Mouse (Mus musculus) hematopoietic stem cell, adult 5-6 weeks (primary cell): Measurements from ENCODE around the gene Hoxa3. TPM values are rescaled to one million over a fixed set of nuclear protein-coding genes. Genes with fewer than 3 reads are reported as not detected.

Experiments used
- ATAC-seq, 2 experiments: fragments of 125-278 bp in 1 of 2; replicated peaks in 1 of 2; 2 replicates each; pipeline ENCODE4 v1.8.0; 2016 to 2017; ENCODE audit warnings: inconsistent platforms in 2 of 2, mild to moderate bottlenecking in 2 of 2, moderate number of reproducible peaks in 2 of 2, low read depth in 1 of 2, moderate TSS enrichment in 1 of 2; ENCODE audit not compliant: low FRiP score in 2 of 2, poor library complexity in 2 of 2, severe bottlenecking in 2 of 2, insufficient read depth in 1 of 2, low TSS enrichment in 1 of 2
- total RNA-seq: library from RNA; stranded (forward); fragments of 172-1452, 232-1000 nt; gene quantifications from 2 replicates; pipeline ENCODE4 v1.2.3, GENCODE M21; 2017

The Hoxa3 gene
- total RNA-seq, 1 experiment from 2014 or later, result 3.7 TPM

- ATAC-seq, result no peak
Observed at GRCm38 (mm10) chr6:52248638-52249414, 35.7 kb upstream of the Hoxa3 start.

GRCm38 (mm10) chr6:52247766-52248637 lies 34.9 kb upstream of the Hoxa3 start:
- ATAC-seq, result no peak

DNA sequence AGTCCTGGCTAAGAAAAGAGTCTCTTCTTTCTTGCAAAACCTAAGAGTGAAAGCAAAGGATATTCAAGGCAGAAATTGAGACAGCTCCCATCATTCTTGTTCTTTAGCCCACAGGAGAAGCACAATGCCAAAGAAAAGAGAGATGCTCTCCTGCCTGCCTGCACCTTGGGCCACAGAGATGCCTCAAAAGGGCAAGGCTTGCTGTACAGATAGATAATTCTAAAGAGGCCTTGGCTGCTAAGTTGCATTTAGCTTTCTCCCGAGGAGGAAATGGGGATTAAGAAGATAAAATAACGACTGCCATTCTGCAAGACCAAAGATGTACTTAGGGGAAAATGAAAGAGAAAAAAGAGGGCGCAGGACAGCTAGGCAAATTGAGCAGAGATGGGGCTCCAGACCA lies 33.8 kb upstream of the Hoxa3 start:
- ATAC-seq, result no peak

DNA sequence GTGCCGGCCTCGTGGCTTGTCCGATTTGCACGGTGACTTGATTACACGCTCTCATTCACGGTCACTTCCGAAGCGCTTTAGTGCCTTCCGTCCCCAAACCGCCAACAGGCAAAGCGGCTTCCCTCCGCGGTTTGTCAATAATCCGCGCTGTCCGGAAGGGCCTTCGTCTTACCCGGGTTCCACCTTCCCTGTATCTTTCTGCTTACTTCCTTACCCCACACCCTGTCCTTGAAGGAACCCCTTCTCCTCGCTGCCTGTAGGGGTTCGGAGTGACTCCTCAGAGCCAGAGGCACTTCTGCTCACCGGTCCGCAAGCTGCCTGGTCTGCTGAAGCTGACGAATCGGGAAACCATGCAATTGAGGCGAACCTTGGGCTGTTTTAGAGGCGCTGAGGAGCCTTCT lies 33.3 kb upstream of the Hoxa3 start:
- peak; percentile 62; a peak in 3 of 4 replicates for ATAC-seq

DNA sequence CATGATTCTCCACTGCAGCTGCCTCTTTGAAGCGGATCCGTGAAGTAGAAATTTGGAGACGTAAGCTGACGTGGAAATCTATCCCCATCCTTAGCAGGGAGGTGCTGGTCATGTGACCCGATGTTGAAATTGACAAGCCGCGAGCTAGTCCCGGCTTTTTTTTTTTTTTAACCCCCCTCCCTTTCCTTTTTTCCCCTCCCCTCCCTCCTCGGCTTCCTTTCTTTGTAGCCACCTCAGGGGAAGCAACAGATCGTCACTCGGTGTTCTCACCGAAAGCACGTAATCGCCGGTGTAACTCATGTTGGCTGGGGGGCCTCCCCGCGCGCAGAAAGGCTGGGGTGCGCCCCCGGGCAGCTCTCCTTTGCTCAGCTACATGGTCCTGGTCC lies 32.6 kb upstream of the Hoxa3 start, which contains the start of gene Hoxa11:
Gene Hoxa11 (minus strand): TSS at position 54 of the 386 bp plus-strand sequence.
- no peak for ATAC-seq

DNA sequence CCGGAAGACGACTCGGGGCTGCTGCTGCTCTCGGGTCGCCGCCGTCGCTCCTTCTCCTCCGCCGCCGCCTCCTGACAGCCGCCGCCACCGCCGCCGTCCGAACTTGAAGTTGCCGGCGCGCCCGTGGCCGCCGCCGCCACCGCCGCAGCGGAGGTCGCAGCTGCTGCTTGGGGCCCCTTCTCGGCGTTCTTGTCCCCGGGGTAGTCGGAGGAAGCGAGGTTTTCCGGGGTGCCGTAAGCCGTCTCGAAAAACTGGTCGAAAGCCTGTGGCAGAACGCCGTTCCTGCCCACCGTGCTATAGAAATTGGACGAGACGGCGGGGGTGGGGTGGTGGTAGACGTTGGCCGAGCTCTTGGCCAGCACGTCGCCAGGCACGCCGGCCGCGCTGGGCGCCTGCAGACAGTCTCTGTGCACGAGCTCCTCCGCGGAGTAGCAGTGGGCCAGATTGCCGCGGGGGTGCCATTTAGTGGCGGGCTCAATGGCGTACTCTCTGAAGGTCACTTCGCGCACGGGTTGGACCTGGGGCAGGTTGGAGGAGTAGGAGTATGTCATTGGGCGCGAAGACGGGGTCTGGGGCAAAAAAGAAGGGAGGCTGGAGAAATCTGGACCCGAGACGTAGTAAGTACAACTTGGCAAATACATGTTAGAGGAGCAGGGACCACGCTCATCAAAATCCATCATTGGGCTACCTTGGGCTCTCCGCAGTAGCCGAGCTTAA lies 32.1 kb upstream of the Hoxa3 start:
- no peak for ATAC-seq

GRCm38 (mm10) chr6:52244471-52245039 lies 31.4 kb upstream of the Hoxa3 start:
- ATAC-seq, result no peak

- no peak for ATAC-seq
Observed at GRCm38 (mm10) chr6:52243681-52244121, 30.6 kb upstream of the Hoxa3 start.

DNA sequence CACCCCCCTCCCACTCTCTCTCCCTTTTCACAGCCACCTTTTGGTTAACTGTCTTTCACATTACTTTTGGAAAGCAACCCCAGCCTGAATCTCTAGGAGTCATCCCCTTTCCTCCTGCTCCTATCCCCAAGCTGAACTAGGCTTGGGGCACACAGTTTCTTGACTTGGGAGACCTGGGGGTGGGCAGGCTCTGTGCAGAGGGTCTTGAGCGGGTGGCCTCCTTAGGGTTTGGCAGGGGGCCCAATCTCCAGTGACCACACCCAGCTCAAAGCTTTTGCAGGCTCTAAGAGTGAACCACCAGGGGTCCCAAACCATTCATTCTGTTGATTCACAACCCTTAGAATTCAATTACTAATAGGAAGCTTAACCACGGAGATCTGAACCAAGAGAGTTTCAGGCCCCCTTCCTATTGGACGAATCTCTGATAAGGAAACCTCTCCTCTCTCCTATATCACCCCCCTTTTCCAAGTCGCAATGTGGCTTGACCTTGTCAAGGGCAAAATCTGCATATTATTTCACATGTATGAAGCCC lies 29.7 kb upstream of the Hoxa3 start:
- ATAC-seq, result no peak

- ATAC-seq, result no peak
Observed at GRCm38 (mm10) chr6:52241001-52241621, 28.0 kb upstream of the Hoxa3 start.

DNA sequence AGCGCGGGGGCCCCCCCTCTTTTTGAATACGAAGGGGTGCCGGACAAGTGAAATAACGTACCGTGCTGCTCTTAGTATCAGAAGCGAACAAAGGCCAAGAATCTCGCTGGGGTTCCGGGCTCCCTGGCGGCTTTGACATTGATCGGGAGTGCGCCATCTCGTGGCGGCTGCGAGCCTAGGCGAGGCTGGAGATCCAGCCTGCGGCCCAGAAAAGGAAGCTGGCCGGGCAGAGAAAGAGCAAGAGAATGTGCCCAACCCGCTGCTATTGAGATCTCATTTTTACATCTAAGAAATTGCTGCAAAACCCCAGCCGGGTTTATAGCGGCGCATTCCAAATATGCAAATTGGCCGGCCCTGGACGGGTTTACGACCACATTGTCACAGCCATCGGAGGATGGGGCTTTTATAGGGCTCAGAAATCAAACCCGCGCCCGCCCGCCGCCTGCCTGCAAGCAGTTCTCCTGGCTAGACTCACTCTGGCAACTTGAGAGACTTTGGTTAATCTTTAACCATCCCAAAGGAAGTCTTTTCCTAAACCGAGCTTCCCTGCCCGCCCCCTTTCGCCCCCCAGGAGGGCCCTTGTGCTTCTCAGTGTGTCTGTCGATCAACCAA lies 27.4 kb upstream of the Hoxa3 start, which contains the start of gene Hoxa10:
Gene Hoxa10 (minus strand): TSS at position 466 of the 612 bp plus-strand sequence.
- ATAC-seq, result peak; percentile 84 to 93

DNA sequence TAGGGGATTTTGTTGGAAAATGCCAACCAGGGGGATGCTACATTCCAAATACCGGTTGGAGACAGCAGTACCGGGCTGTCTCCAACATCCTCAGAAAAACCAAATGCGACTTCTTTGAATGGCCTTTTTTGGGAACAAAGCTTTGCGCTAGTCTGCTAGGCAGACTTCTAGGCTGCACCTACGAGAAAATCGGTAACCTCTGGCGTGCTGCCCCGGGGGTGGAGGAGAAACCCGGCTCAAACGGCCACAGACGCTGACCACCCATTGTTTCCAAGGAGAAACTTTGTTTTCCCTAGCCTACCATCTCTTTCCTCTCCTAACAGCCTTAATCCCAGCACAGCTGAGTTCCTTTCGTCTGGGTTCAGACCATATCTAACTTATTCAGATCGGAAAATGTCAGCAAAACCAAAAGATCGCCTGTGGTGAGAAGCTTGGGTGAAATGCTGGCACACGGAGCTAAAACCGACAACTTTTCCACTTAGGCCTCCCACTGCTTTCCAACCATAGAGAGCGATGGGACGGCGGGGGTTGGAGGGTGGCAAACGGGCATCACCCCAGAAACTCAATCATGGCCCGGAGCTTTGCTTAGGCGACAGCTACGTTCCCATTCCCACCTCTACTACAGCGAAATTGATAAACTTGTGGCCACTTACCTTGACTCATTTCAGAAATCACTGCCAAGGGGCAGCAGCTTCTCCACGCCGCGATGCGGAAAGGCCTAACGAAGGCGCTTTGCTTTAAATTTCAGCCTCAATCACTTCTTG lies 26.7 kb upstream of the Hoxa3 start:
- ATAC-seq, result no peak

DNA sequence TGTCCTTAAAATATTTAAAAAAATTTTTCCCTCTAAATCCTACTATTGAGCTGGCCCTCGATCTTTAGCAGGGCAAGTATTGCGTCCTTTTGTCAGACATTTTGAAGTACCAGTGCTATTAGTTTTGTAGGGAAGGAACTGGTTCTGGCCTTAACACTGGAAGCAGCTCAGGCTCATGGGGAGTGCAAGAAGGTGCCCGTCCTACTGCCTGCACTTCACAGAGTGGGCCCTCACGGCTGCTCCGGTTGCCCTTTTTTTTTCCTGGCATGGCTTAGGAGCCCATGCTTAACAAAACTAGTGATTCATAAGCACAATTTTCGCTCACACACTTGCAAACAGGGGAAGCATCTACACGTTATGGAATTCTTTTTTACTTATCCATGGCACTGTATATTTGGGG lies 25.8 kb upstream of the Hoxa3 start:
- ATAC-seq, result no peak

- ATAC-seq, result no peak
Observed at GRCm38 (mm10) chr6:52238155-52238545, 25.0 kb upstream of the Hoxa3 start.

DNA sequence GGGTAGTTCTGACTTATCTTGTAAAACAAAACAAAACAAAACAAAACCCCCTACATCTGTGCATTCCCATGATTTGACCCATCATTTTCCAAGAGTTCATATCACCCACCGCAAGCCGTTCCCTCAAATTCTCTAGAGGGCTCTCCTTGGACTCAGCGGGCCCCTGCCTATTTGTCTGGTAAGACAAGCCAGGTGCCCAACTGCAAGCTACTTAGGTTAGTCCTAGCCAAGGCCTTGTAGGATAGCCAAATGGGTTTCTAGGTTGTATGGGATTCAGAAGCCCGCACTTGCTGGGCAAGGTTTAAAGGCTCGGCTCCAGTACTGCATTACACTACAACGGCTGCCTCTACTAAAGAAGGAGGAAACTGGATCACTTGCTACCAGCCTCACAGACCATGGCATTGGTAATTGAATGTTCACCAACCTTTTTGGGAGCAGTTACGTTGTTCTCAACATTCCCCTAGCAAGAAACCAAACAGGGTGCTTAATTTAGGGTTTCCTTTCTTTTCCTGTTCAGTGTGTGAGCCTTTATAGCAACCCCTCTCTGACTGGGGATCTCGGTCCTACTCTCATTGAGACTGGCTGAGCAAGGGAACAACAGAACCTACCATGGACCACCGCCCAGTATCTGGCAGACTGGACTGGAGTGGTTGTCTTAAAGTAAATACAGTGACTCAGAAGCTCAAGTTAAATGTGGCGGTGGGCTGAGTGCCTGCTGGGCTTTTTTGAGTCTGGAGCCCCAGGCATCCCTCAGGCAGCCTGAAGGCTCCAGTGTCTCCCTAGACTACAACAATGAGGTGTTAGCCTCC lies 24.4 kb upstream of the Hoxa3 start:
- no peak for ATAC-seq
